Mouse (Mus musculus): Measurements from ENCODE around the gene Akr1d1. TPM values are rescaled to one million over a fixed set of nuclear protein-coding genes. Genes with fewer than 3 reads are reported as not detected.

Gene Akr1d1
- polyA plus RNA-seq, 1 experiment, result not detected

DNA sequence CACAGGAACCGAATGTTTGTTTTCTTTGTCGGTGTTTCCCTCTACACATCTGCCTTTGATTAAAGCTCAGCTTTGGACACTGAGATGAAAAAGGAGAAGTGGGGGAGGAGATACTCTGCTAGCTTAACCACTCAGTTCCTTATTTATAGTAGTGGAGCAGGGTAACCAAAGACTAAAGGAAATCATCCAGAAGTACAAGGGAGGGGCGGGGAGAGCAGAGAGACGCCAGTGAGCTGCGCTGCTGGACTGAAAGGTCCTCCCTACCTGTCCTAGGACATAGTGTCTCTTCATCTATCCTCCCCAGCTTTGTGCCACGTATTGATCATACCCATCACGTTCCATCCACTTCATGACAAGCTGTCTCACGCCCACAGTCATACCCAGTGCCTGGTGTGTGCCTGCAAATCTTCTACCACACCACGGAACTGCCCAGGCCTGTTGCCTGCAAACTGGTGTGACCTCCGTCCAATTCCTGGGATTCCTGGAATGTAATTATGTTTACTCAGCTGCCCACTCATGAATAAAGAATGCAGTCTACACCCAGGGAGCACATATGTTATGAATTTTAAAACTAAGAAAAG, 87.5 kb downstream of the Akr1d1 start:
- no peak for DNase-seq (ENCODE audit: low read depth)

Other genes starting within 250 kb of the Akr1d1 start
- 3.3 and 3.4 TPM in 2 replicates for gene Dgki, start 230.0 kb upstream of the Akr1d1 start, polyA plus RNA-seq (2012; rRNA removed)
- gene Creb3l2, start 88.0 kb upstream of the Akr1d1 start, polyA plus RNA-seq (2012; rRNA removed), result 32.2 and 55.4 TPM in 2 replicates

Data from gonadal fat pad, adult 2 months (tissue).